Mouse (Mus musculus): Measurements from ENCODE around the gene Ankrd13b.
"Not testable (repeated sequence)": the region's sequence is repeated elsewhere in the genome, so short reads cannot be mapped to it uniquely, and the experiment has no call there.

The Ankrd13b gene

GRCm38 (mm10) chr11:77489591-77490235, at the start of gene Ankrd13b:
TSS of gene Ankrd13b (minus strand) at chr11:77489678.
- in situ Hi-C loops (cut with MseI, MboI): no loop called here

- in situ Hi-C loops (cut with MseI, MboI): no loop called here
Observed at GRCm38 (mm10) chr11:77532202-77532846, 42.8 kb upstream of the Ankrd13b start.

- in situ Hi-C loops (cut with MseI, MboI): no loop called here
Observed at GRCm38 (mm10) chr11:77530862-77531261, 41.4 kb upstream of the Ankrd13b start.

- in situ Hi-C loops (cut with MseI, MboI): no loop called here
Observed at GRCm38 (mm10) chr11:77529644-77530043, 40.2 kb upstream of the Ankrd13b start.

GRCm38 (mm10) chr11:77528420-77528819, 38.9 kb upstream of the Ankrd13b start:
- in situ Hi-C loops (cut with MseI, MboI): not testable (repeated sequence)

GRCm38 (mm10) chr11:77525804-77526486, 36.5 kb upstream of the Ankrd13b start:
- in situ Hi-C loops (cut with MseI, MboI): no loop called here

GRCm38 (mm10) chr11:77520601-77521529, 31.4 kb upstream of the Ankrd13b start:
- in situ Hi-C loops (cut with MseI, MboI): no loop called here

- in situ Hi-C loops (cut with MseI, MboI): no loop called here
Observed at GRCm38 (mm10) chr11:77519043-77519442, 29.6 kb upstream of the Ankrd13b start, which contains the start of gene Gm10392. TSS of gene Gm10392 (minus strand) at chr11:77519198.

- in situ Hi-C loops (cut with MseI, MboI): no loop called here
Observed at GRCm38 (mm10) chr11:77518051-77518798, 28.7 kb upstream of the Ankrd13b start.

GRCm38 (mm10) chr11:77516553-77517425, 27.3 kb upstream of the Ankrd13b start:
- in situ Hi-C loops (cut with MseI, MboI): no loop called here

- in situ Hi-C loops (cut with MseI, MboI): no loop called here
Observed at GRCm38 (mm10) chr11:77515637-77516552, 26.4 kb upstream of the Ankrd13b start, which contains the start of gene Trp53i13. TSS of gene Trp53i13 (minus strand) at chr11:77515980.

GRCm38 (mm10) chr11:77514832-77515636, 25.6 kb upstream of the Ankrd13b start, which contains the start of gene Abhd15:
TSS of gene Abhd15 (plus strand) at chr11:77515121.
- in situ Hi-C loops (cut with MseI, MboI): no loop called here

GRCm38 (mm10) chr11:77514281-77514831, 24.9 kb upstream of the Ankrd13b start:
- in situ Hi-C loops (cut with MseI, MboI): no loop called here

GRCm38 (mm10) chr11:77513811-77514170, 24.3 kb upstream of the Ankrd13b start:
- in situ Hi-C loops (cut with MseI, MboI): no loop called here

GRCm38 (mm10) chr11:77512891-77513810, 23.7 kb upstream of the Ankrd13b start:
- in situ Hi-C loops (cut with MseI, MboI): no loop called here

GRCm38 (mm10) chr11:77511336-77511735, 21.9 kb upstream of the Ankrd13b start:
- in situ Hi-C loops (cut with MseI, MboI): no loop called here

Measured in mouse trophoblast stem cell (cell line).